Mouse (Mus musculus): Measurements from ENCODE around the gene Tbca. TPM values are rescaled to one million over a fixed set of nuclear protein-coding genes. Genes with fewer than 3 reads are reported as not detected.
A peak's percentile ranks its signal among the peaks of the same experiment; 100 is the strongest.

Tbca gene
- 151 and 218 TPM in 2 replicates for total RNA-seq (2017)

- ATAC-seq (replicated peaks in 1 of 2; ENCODE audit: insufficient read depth in 1 of 2, low FRiP score in 2 of 2, low TSS enrichment in 1 of 2, low read depth in 1 of 2, poor library complexity in 2 of 2, severe bottlenecking in 2 of 2), result peak; percentile 89 to 95
Observed at GRCm38 (mm10) chr13:94788771-94789649, at the start of gene Tbca. TSS of gene Tbca (plus strand) at chr13:94788910.

GRCm38 (mm10) chr13:94745176-94745575 lies 43.5 kb upstream of the Tbca start:
- no peak for ATAC-seq (replicated peaks in 1 of 2; ENCODE audit: insufficient read depth in 1 of 2, low FRiP score in 2 of 2, low TSS enrichment in 1 of 2, low read depth in 1 of 2, poor library complexity in 2 of 2, severe bottlenecking in 2 of 2)

- ATAC-seq (replicated peaks in 1 of 2; ENCODE audit: insufficient read depth in 1 of 2, low FRiP score in 2 of 2, low TSS enrichment in 1 of 2, low read depth in 1 of 2, poor library complexity in 2 of 2, severe bottlenecking in 2 of 2), result no peak
Observed at GRCm38 (mm10) chr13:94765852-94766251, 22.9 kb upstream of the Tbca start.

- ATAC-seq (replicated peaks in 1 of 2; ENCODE audit: insufficient read depth in 1 of 2, low FRiP score in 2 of 2, low TSS enrichment in 1 of 2, low read depth in 1 of 2, poor library complexity in 2 of 2, severe bottlenecking in 2 of 2), result no peak
Observed at GRCm38 (mm10) chr13:94768460-94769154, 20.1 kb upstream of the Tbca start.

GRCm38 (mm10) chr13:94769155-94769470 lies 19.6 kb upstream of the Tbca start:
- no peak for ATAC-seq (replicated peaks in 1 of 2; ENCODE audit: insufficient read depth in 1 of 2, low FRiP score in 2 of 2, low TSS enrichment in 1 of 2, low read depth in 1 of 2, poor library complexity in 2 of 2, severe bottlenecking in 2 of 2)

GRCm38 (mm10) chr13:94786866-94787265 lies 1.8 kb upstream of the Tbca start:
- no peak for ATAC-seq (replicated peaks in 1 of 2; ENCODE audit: insufficient read depth in 1 of 2, low FRiP score in 2 of 2, low TSS enrichment in 1 of 2, low read depth in 1 of 2, poor library complexity in 2 of 2, severe bottlenecking in 2 of 2)

GRCm38 (mm10) chr13:94794689-94795088 lies 6.0 kb downstream of the Tbca start:
- no peak for ATAC-seq (replicated peaks in 1 of 2; ENCODE audit: insufficient read depth in 1 of 2, low FRiP score in 2 of 2, low TSS enrichment in 1 of 2, low read depth in 1 of 2, poor library complexity in 2 of 2, severe bottlenecking in 2 of 2)

- no peak for ATAC-seq (replicated peaks in 1 of 2; ENCODE audit: insufficient read depth in 1 of 2, low FRiP score in 2 of 2, low TSS enrichment in 1 of 2, low read depth in 1 of 2, poor library complexity in 2 of 2, severe bottlenecking in 2 of 2)
Observed at GRCm38 (mm10) chr13:94803480-94804057, 14.9 kb downstream of the Tbca start.

- ATAC-seq (replicated peaks in 1 of 2; ENCODE audit: insufficient read depth in 1 of 2, low FRiP score in 2 of 2, low TSS enrichment in 1 of 2, low read depth in 1 of 2, poor library complexity in 2 of 2, severe bottlenecking in 2 of 2), result peak in 1 of 2 experiments; percentile 25; a peak in 2 of 4 replicates
Observed at GRCm38 (mm10) chr13:94806315-94807179, 17.8 kb downstream of the Tbca start.

- ATAC-seq (replicated peaks in 1 of 2; ENCODE audit: insufficient read depth in 1 of 2, low FRiP score in 2 of 2, low TSS enrichment in 1 of 2, low read depth in 1 of 2, poor library complexity in 2 of 2, severe bottlenecking in 2 of 2), result no peak
Observed at GRCm38 (mm10) chr13:94808596-94808995, 19.9 kb downstream of the Tbca start.

- ATAC-seq (replicated peaks in 1 of 2; ENCODE audit: insufficient read depth in 1 of 2, low FRiP score in 2 of 2, low TSS enrichment in 1 of 2, low read depth in 1 of 2, poor library complexity in 2 of 2, severe bottlenecking in 2 of 2), result no peak
Observed at GRCm38 (mm10) chr13:94809724-94810123, 21.0 kb downstream of the Tbca start.

- ATAC-seq (replicated peaks in 1 of 2; ENCODE audit: insufficient read depth in 1 of 2, low FRiP score in 2 of 2, low TSS enrichment in 1 of 2, low read depth in 1 of 2, poor library complexity in 2 of 2, severe bottlenecking in 2 of 2), result no peak
Observed at GRCm38 (mm10) chr13:94811451-94811850, 22.7 kb downstream of the Tbca start.

- no peak for ATAC-seq (replicated peaks in 1 of 2; ENCODE audit: insufficient read depth in 1 of 2, low FRiP score in 2 of 2, low TSS enrichment in 1 of 2, low read depth in 1 of 2, poor library complexity in 2 of 2, severe bottlenecking in 2 of 2)
Observed at GRCm38 (mm10) chr13:94813770-94814169, 25.1 kb downstream of the Tbca start.

- no peak for ATAC-seq (replicated peaks in 1 of 2; ENCODE audit: insufficient read depth in 1 of 2, low FRiP score in 2 of 2, low TSS enrichment in 1 of 2, low read depth in 1 of 2, poor library complexity in 2 of 2, severe bottlenecking in 2 of 2)
Observed at GRCm38 (mm10) chr13:94820516-94820915, 31.8 kb downstream of the Tbca start.

- no peak for ATAC-seq (replicated peaks in 1 of 2; ENCODE audit: insufficient read depth in 1 of 2, low FRiP score in 2 of 2, low TSS enrichment in 1 of 2, low read depth in 1 of 2, poor library complexity in 2 of 2, severe bottlenecking in 2 of 2)
Observed at GRCm38 (mm10) chr13:94820956-94821355, 32.2 kb downstream of the Tbca start.

- no peak for ATAC-seq (replicated peaks in 1 of 2; ENCODE audit: insufficient read depth in 1 of 2, low FRiP score in 2 of 2, low TSS enrichment in 1 of 2, low read depth in 1 of 2, poor library complexity in 2 of 2, severe bottlenecking in 2 of 2)
Observed at GRCm38 (mm10) chr13:94826389-94826788, 37.7 kb downstream of the Tbca start.

- ATAC-seq (replicated peaks in 1 of 2; ENCODE audit: insufficient read depth in 1 of 2, low FRiP score in 2 of 2, low TSS enrichment in 1 of 2, low read depth in 1 of 2, poor library complexity in 2 of 2, severe bottlenecking in 2 of 2), result no peak
Observed at GRCm38 (mm10) chr13:94826986-94827385, 38.3 kb downstream of the Tbca start.
